Mouse (Mus musculus) right cerebral cortex, postnatal 25 days (tissue): ENCODE measurements around the gene Cacnb4.

Experiments used
- DNase-seq: peaks from one replicate; pipeline ENCODE4 v3.0.0; 2022

The Cacnb4 gene

GRCm38 (mm10) chr2:52518740-52519139 lies 157.9 kb downstream of the Cacnb4 start:
- no peak for DNase-seq

DNA sequence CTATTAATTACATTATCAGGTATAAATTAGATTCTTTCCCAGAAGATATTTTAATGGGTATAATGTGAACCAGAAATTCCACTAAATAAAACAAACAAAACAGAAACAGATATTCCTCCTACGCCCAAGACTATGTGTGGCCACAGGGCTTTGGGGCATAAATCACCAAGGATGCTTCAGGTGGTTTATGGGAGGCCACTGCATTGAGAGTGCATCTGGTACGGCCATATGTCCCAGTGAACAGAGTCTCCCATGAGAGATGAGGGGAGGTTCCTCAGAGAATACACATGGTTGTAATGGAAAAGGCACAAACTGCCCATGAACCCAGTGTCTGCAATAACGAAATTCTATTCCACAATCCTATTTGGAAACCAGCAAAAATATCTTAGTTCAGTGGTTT lies 160.1 kb downstream of the Cacnb4 start:
- DNase-seq, result no peak

DNA sequence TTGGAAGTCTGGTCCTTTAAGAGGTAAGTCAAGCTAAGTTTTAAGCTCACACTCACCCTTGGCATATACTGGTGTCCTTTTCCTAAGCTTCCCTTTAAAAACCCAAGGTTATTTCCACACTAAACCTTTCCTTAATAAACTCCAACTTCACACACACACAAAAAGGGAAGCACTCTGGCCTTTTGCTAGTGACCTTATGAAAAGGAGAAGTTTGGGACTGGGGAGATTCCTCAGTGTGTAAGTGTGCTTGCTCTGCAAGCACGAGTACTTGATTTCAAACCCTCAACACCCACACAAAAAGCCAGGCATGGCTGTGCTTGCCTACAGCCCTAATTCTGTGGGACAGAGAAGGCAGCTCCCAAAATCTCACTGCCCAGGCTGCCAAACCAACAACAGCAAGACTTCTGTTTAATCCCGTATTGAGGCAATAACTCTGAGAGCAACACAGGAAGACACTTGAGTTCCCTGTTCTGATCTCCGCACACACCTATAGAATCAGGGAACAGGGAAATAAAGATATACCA lies 163.7 kb downstream of the Cacnb4 start:
- DNase-seq, result no peak

DNA sequence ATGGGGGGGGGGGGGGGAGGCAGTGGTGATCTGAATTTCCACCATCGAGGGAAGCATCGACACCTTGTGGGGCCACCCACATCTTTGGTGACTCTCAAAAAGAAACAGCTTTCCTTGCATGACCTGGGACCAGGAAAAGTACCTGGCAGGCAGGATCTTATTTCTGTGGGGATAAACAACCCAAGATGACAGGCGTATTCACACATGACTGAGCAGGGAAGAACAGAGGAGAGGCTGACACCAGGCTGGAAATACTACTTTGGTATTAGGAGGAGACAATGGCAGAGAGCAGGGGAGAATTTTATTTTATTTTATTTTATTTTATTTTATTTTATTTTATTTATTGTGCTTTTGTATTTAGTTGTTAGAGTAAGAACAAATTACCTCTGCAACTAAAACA lies 164.4 kb downstream of the Cacnb4 start:
- DNase-seq, result no peak

- DNase-seq, result no peak
These were observed 164.8 kb downstream of the Cacnb4 start for GRCm38 (mm10) chr2:52511799-52512198.

- no peak for DNase-seq
These were observed 166.7 kb downstream of the Cacnb4 start for GRCm38 (mm10) chr2:52509779-52510500.

GRCm38 (mm10) chr2:52505164-52505563 lies 171.5 kb downstream of the Cacnb4 start:
- no peak for DNase-seq

- no peak for DNase-seq
These were observed 171.9 kb downstream of the Cacnb4 start for GRCm38 (mm10) chr2:52504762-52505161.

DNA sequence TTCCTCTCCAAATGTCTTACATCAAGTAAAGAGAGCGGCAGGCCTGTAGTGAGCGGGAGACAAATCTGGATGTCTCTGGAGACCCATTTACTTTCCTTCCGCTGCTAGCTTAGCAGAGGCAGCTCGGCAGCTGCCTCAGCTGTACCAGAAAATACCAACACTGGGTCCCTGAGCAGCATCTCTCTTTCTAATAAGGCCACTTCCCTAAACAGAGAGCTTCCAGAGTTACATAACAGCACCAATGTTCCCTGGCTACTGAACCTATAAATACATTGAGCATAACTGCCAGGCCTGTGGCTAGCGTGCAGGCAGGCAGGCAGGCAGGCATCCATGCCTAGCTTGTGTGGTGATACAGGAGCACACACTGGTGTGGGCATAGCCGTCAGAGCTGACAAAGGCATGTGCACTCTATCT lies 176.8 kb downstream of the Cacnb4 start:
- peak; percentile 49 for DNase-seq

DNA sequence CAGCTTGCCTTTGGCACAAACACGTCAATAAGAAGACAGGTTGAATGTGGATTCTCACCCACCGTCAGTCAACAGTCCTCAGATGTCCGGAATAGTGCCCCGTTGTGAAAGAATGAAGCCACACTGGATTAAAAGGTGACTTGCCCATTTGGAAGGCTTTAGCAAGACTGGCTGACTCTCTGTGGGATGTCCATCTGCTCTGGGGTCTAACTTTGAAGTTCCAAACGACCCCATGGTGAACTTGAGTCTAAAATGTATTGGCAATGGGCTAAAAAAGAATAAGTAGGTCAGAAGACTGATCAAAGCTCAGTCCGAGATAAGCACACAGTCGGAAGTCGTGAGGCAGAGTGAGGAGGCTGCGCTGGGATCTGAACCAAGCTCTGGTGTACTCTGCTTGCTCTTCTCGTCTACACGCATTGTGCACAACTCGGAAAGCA lies 177.5 kb downstream of the Cacnb4 start:
- DNase-seq, result no peak

DNA sequence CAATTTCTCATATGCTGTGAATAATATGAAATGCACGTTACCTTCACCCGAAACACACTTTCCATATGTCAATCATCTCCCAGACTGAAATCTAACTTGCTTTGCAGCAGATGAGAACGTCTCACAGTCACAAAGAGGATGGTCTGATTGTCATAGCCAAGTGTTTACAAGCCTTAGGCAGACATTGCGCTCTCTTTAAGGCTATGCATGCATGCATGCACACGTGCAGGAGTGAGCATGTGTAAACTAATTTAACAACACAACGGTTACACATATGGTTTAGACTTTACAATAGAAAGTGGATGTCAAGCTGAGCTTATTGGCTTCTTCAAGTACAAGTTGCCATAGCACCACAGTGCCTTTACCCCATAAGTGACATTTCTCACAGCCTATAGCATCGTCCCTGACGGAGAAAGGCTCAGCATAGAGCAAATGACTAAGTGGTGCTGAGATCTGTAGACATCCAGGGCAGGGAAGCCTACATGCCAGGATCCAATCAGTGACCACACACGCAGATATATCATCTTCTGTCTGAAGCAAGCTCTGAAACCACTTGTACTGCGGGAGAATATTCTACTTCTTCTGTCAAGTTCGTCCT lies 181.4 kb downstream of the Cacnb4 start:
- no peak for DNase-seq

DNA sequence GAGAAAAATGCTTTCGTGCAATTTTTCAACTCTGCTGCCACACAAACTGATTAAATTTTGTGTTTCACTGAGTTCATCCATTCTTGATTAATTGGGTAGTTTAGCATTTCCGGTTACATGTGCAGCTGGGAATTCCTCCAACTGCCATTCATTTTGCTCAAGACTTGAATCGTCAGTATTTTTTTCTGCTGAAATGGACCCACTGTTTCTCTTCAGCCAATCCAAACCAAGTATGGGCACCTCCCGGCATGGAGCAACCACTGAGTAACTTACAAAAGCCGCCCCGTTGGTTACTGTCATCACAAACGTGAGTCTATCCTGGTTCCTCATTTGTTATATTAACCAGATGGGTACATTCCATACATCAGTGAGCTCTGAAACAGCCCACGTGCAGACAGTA lies 182.4 kb downstream of the Cacnb4 start:
- no peak for DNase-seq

DNA sequence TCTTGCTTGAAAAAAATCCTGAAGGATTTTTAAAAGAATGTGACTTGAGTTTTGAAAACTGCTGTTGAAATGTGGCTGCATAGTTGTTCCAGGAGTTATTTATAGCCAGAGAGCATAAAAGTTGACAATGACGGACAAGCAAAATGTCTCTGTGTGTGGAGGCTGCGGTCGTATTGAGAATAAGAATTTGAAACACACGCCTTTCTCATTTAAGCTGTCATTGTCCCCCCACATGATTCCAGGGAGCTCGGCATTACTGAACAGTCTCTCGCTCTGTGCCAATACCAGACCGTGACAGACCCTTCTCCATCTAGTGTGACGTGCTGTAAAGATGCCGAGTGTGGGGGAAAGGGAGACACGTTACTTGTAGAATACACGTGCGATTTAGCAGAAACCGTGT lies 183.8 kb downstream of the Cacnb4 start:
- no peak for DNase-seq

GRCm38 (mm10) chr2:52489840-52490239 lies 186.8 kb downstream of the Cacnb4 start:
- no peak for DNase-seq

GRCm38 (mm10) chr2:52483496-52483895 lies 193.1 kb downstream of the Cacnb4 start:
- no peak for DNase-seq

GRCm38 (mm10) chr2:52480476-52480875 lies 196.2 kb downstream of the Cacnb4 start:
- no peak for DNase-seq

DNA sequence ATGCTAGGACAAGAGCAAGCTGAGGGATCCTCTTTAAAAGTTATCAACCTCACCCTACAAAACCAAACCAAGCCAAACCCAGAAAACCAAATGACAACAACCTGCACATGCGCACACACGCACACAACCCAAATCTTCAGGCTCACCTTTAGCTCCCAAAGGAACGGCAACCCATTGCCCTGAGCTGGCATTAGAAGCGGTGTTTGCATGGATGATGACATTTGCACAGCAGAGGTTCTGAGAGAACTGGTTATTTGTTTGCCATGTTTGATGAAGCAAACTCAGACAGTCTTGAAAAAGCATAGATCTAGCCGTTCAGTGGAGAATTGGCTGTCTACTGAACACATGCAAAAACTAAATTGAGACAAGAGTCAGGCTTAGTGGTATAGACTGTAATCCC lies 198.1 kb downstream of the Cacnb4 start:
- no peak for DNase-seq

- DNase-seq, result no peak
These were observed 199.1 kb downstream of the Cacnb4 start for GRCm38 (mm10) chr2:52477550-52477907.

DNA sequence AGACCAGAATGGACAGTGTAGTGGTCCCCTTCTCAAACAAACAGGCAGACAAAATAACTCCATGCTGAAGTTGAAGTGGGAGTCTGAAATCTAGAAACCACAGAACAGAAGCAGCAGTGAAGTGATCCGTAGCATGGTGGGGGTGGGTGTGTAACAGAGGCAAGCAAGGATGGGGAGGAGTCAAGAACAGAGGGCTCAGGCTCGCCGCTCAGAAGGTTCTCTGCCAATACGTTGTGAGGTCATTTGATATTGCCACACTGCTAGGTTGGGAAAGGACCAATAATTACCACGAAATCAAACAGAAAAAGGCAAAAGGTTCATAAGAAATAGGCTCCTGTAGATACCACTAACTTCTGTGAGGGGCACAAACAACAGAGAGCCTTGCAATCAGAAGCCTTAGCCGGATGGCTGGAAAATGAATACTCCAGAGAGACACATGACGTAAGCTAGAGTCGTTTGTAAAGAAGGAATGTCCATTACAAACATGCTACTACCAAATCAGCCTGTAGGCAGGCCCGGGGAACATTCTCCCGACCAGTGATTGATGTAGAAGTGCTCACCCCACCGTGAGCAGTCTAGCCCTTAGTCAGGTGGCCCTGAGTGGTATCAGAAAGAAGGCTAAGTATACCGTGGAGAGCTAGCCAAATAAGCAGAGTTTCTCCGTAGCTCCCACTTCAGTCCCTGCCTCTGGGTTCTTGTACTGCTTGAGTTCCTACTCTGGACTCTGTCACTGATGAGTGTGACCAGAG lies 199.7 kb downstream of the Cacnb4 start:
- DNase-seq, result no peak

GRCm38 (mm10) chr2:52475854-52476253 lies 200.8 kb downstream of the Cacnb4 start:
- no peak for DNase-seq

- DNase-seq, result no peak
These were observed 202.1 kb downstream of the Cacnb4 start for GRCm38 (mm10) chr2:52474570-52474969.

DNA sequence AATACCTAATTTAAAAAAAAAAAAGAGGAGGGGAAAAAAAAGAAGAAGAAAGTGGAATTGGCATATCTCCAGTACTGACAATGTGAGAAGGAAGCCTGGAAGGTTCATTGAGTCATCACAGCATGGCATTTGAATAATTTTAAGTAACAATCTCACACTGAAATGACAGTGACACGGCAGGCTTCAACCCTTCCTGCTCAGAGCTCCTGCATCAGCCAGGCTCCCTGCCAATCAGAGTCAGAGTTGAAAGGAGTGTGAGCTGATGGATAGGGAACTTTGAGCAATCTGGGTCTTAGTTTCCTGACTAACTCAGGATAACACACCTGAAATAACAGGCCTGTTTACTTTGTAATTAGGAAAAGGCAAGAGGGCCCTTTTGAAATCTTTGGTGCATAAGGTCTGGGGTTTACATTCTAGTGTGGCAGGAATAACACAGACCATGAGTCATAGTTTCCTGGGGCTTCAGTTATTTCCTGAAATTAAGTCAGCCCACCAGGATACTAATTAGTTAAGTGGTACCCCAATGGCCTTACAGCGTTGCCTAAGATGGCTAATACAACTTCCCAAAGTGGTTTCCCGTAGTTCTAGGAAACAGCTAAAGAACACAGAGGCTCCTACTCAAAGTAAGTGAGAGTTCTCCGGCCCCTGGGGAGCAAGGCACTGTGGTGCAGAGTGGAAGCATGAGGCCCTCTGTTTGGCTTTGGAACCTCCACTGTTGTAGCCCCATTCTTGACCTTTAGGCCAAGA lies 204.9 kb downstream of the Cacnb4 start:
- DNase-seq, result no peak

GRCm38 (mm10) chr2:52470044-52470560 lies 206.5 kb downstream of the Cacnb4 start:
- DNase-seq, result no peak
